Mouse (Mus musculus): ENCODE measurements at regions not wholly inside any gene's neighbourhood (a gene's known extent, or its start where the extent isn't known, plus 50 kb on each side); places are given as distances from the start of the nearest gene placed in this dataset.

- TF ChIP-seq POLR2A (IDR thresholded peaks at IDR 0.05; ENCODE audit: low read depth, low read length) (no peak), CTCF (IDR thresholded peaks at IDR 0.05; ENCODE audit: extremely low read depth, insufficient read depth, insufficient read length, insufficient replicate concordance) (no peak)
These were observed 154.2 kb upstream of the P2ry1 start for GRCm38 (mm10) chr3:60848437-60848836.
